Mouse (Mus musculus) hindbrain, embryonic 11.5 days (tissue): ENCODE data around the gene Gm17349. TPM values are rescaled to one million over a fixed set of nuclear protein-coding genes. Genes with fewer than 3 reads are reported as not detected.

Source experiments
- ATAC-seq: fragments of 200-750 bp; cut with Nextera tagmentation; 2 replicates; pipeline ENCODE4 v1.8.0; 2017; ENCODE audit warnings: mild to moderate bottlenecking, moderate TSS enrichment, moderate library complexity; ENCODE audit not compliant: low FRiP score
- DNase-seq: peaks from one replicate; pipeline ENCODE4 v3.0.0-alpha.2; 2015; ENCODE audit warnings: low spot score
- H3K27ac ChIP-seq: fragments of 300-500 bp; sonication (generic); 2 replicates; pipeline ENCODE4 v1.5.1; 2014; ENCODE audit warnings: mild to moderate bottlenecking, low read depth, low read length
- H3K27me3 ChIP-seq: fragments of 300-500 bp; sonication (generic); 2 replicates; pipeline ENCODE4 v1.6.1; 2014; ENCODE audit warnings: mild to moderate bottlenecking, low read length, moderate library complexity, mixed read lengths; ENCODE audit not compliant: control insufficient read depth, insufficient read depth
- H3K36me3 ChIP-seq: fragments of 300-500 bp; sonication (generic); 2 replicates; pipeline ENCODE4 v1.6.1; 2014; ENCODE audit warnings: mild to moderate bottlenecking, low read length, moderate library complexity, mixed read lengths; ENCODE audit not compliant: control insufficient read depth, insufficient read depth
- H3K4me1 ChIP-seq: fragments of 300-500 bp; sonication (generic); replicated peaks from 2 replicates; pipeline ENCODE4 v1.6.1; 2014; ENCODE audit warnings: low read length, mixed read lengths; ENCODE audit not compliant: control insufficient read depth, insufficient read depth
- H3K4me2 ChIP-seq: fragments of 300-500 bp; sonication (generic); replicated peaks from 2 replicates; pipeline ENCODE4 v1.6.1; 2014; ENCODE audit warnings: mild to moderate bottlenecking, low read depth, low read length
- H3K4me3 ChIP-seq: fragments of 300-500 bp; sonication (generic); 2 replicates; pipeline ENCODE4 v1.5.1; 2014; ENCODE audit warnings: low read depth, low read length
- H3K9ac ChIP-seq: fragments of 300-500 bp; sonication (generic); 2 replicates; pipeline ENCODE4 v1.6.1; 2014; ENCODE audit warnings: low read depth, low read length
- H3K9me3 ChIP-seq: fragments of 300-500 bp; sonication (generic); 2 replicates; pipeline ENCODE4 v1.6.1; 2016; ENCODE audit warnings: low read length; ENCODE audit not compliant: control insufficient read depth
- WGBS: fragments of 180-500 bp; shearing (Covaris S2); extraction: QIAGEN DNeasy Blood & Tissue Kit; methylation state at CpG from one replicate; pipeline ENCODE4 v1.1.7; 2014; 5-methylcytosine and 5-hydroxymethylcytosine counted together
- polyA plus RNA-seq: library from polyadenylated mRNA; unstranded; fragments of >200 nt; fragmentation: Nextera tagmentation; extraction: Ambion mirVana; gene quantifications from 2 replicates; pipeline ENCODE4 v1.2.1, GENCODE M21; 2014

Gene Gm17349
- polyA plus RNA-seq, 1 experiment from 2014 or later = not detected

DNA sequence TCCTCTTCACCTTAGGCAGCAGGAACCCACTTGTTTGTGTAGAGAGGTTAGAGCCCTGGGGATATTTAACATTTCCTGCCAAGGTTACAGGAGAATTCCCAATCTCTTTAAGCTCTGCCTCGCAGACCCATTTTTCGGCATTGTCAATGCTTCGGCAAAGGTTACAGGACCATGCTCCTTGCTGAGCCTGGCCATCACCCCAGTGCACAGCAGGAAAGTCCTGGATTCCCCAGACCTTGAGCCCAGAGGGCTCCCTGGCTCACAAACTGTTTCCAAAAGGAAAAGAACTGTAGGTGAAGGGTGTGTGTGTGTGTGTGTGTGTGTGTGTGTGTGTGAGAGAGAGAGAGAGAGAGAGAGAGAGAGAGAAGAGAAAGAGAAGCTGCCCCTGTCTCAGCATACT lies 30.4 kb downstream of the Gm17349 start:
- DNase-seq = no peak
- Histone ChIP-seq H3K4me3 (no peak overlapping the region), H3K4me2 (no peak overlapping the region), H3K4me1 (peaks cover 7% of the 10 kb centered on the region; the same call in 1 of the 2 replicates), H3K27me3 (peaks cover 12% of the 10 kb centered on the region), H3K36me3 (no peaks in the 10 kb centered on the region), H3K9ac (no peak overlapping the region), H3K9me3 (no peaks in the 10 kb centered on the region), H3K27ac (no peak overlapping the region)
- 75% methylated on average over 3 of the region's 3 CpGs for WGBS
- ATAC-seq = no peak

GRCm38 (mm10) chr15:99671783-99672182 lies 33.5 kb downstream of the Gm17349 start:
- ATAC-seq = no peak

GRCm38 (mm10) chr15:99670964-99671670 lies 34.2 kb downstream of the Gm17349 start:
- ATAC-seq (peak; percentile 23; the same call in 1 of the 2 replicates), DNase-seq (no peak)
- no peaks in the 10 kb centered on the region for H3K9me3 ChIP-seq
- 0 out of 2 replicates have a peak, but pooled peaks cover 2% of the 10 kb centered on the region for H3K4me1 ChIP-seq
- peak overlapping the region; percentile 76 for H3K9ac ChIP-seq
- peak overlapping the region; percentile 93 for H3K4me2 ChIP-seq
- H3K27ac ChIP-seq = peak overlapping the region; percentile 56
- WGBS = 11% methylated on average over 8 of the region's 17 CpGs
- H3K4me3 ChIP-seq = peak overlapping the region; percentile 58
- no peaks in the 10 kb centered on the region for H3K36me3 ChIP-seq
- peaks cover 13% of the 10 kb centered on the region for H3K27me3 ChIP-seq

More at GRCm38 (mm10) chr15:99671783-99672182, 33.5 kb downstream of the Gm17349 start:
- no peak for DNase-seq
- Histone ChIP-seq H3K27ac (no peak overlapping the region), H3K4me1 (0 out of 2 replicates have a peak, but pooled peaks cover 2% of the 10 kb centered on the region), H3K27me3 (peaks cover 13% of the 10 kb centered on the region), H3K4me3 (0 out of 2 replicates have a peak overlapping the region, but pooled peaks have one; percentile 58), H3K9ac (no peak overlapping the region), H3K9me3 (no peaks in the 10 kb centered on the region), H3K4me2 (peak overlapping the region; percentile 93), H3K36me3 (no peaks in the 10 kb centered on the region)
- 76% methylated on average over 14 of the region's 14 CpGs for WGBS

DNA sequence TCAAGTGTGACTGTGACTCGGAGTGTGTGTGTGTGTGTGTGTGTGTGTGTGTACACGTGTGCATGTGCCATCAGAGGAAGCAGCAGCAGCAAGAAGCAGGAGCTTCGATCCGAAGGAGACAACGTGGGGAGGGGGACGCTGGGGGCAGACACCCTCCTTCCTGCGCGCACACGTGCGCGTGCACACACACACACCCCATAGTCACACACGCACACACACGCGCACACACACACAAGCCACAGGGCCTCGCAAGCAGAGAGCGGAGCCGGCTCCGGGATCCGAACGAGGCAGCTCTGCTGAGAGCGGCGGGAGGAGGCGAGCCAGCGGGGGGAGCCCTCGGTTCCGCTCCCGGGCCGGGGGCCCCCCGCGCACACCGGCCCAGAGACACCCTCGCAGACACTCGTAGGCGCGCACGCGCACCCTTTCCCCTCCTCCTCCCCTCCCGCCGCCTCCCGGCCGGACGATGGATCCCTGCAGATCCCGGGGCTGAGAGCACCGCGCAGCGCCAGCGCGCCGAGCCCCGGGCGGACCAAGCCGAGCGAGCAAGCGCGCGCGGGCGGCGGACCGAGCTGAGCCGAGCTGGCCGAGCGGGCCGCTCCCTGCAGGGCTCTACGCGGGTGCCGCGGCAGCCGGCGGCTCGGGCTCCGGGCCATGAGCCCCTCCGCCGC lies 35.0 kb downstream of the Gm17349 start, which contains the start of gene Asic1:
TSS of gene Asic1 (plus strand) at position 215 of the 668 bp plus-strand sequence.
- Histone ChIP-seq H3K9ac (peak within 1 kb of the TSS; percentile 76), H3K36me3 (no peaks in the 10 kb centered on the region), H3K4me3 (peak within 1 kb of the TSS; percentile 58), H3K4me1 (0 out of 2 replicates have a peak, but pooled peaks cover 2% of the 10 kb centered on the region), H3K4me2 (peak within 1 kb of the TSS; percentile 93), H3K27ac (peak within 1 kb of the TSS; percentile 56), H3K27me3 (peaks cover 16% of the 10 kb centered on the region), H3K9me3 (no peaks in the 10 kb centered on the region)
- DNase-seq (peak; percentile 78), ATAC-seq (peak; percentile 57)
- WGBS = 0% methylated on average over 71 of the region's 74 CpGs

DNA sequence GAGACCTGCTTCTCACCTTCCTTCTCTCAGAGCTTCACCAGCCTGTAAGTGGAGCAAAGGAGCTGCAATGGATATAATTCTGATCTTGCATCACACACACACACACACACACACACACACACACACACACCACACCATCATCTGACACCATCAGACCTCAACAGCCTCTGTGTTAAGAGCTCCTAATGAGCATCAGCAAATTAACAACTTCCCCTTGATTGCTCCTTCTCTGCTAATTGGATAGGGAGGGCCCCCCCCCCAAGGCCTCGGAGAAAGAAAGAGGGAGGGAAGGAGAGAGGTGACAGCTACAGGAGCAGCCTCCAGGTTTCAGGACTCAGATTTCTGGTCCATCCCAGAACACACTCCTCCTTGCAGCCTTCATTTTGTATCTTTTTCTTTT lies 35.9 kb downstream of the Gm17349 start:
- H3K27me3 ChIP-seq = peaks cover 16% of the 10 kb centered on the region

DNA sequence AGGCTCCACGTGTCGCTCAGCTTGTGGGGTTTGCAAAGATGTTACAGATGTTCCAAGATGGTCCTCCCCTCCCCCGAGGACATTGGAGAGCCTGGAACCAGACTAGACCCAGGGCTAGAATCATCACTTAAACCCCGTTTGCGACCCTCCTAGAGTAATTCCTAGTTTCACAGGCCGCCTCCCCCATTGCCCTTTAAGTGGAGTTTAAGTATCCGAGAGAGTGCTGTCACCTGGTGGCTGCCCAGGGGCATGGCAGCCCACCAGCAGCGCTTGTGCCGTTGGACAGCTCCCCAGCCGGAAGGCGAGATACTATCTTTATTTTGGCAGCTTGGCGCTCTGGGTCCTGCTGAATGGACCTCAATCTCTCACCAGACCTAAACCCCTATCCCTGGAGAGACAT lies 36.4 kb downstream of the Gm17349 start:
- DNase-seq (peak; percentile 85), ATAC-seq (no peak)
- Histone ChIP-seq H3K4me2 (no peak overlapping the region), H3K4me3 (no peak overlapping the region), H3K9ac (no peak overlapping the region), H3K36me3 (no peaks in the 10 kb centered on the region), H3K27ac (no peak overlapping the region), H3K4me1 (peaks cover 9% of the 10 kb centered on the region), H3K27me3 (peaks cover 16% of the 10 kb centered on the region), H3K9me3 (no peaks in the 10 kb centered on the region)
- WGBS = 3% methylated on average over 12 of the region's 12 CpGs

More for the DNA sequence above, 35.9 kb downstream of the Gm17349 start:
- 0% methylated on average over 1 of the region's 1 CpGs for WGBS
- ATAC-seq (no peak), DNase-seq (no peak)
- H3K4me3 ChIP-seq = no peak overlapping the region
- H3K27ac ChIP-seq = no peak overlapping the region
- H3K36me3 ChIP-seq = no peaks in the 10 kb centered on the region
- no peak overlapping the region for H3K9ac ChIP-seq
- H3K4me1 ChIP-seq = peaks cover 4% of the 10 kb centered on the region; the same call in 1 of the 2 replicates
- no peaks in the 10 kb centered on the region for H3K9me3 ChIP-seq
- H3K4me2 ChIP-seq = no peak overlapping the region

GRCm38 (mm10) chr15:99667544-99667943 lies 37.7 kb downstream of the Gm17349 start:
- no peak for ATAC-seq
- Histone ChIP-seq H3K9ac (no peak overlapping the region), H3K4me1 (peaks cover 8% of the 10 kb centered on the region), H3K27ac (no peak overlapping the region), H3K4me2 (no peak overlapping the region), H3K9me3 (no peaks in the 10 kb centered on the region), H3K4me3 (no peak overlapping the region), H3K27me3 (peaks cover 16% of the 10 kb centered on the region), H3K36me3 (no peaks in the 10 kb centered on the region)
- DNase-seq = no peak
- 98% methylated on average over 2 of the region's 2 CpGs for WGBS

GRCm38 (mm10) chr15:99664600-99665451 lies 40.5 kb downstream of the Gm17349 start:
- under 1% methylated on average over 44 of the region's 52 CpGs for WGBS
- Histone ChIP-seq H3K4me1 (peaks cover 8% of the 10 kb centered on the region), H3K36me3 (no peaks in the 10 kb centered on the region)

More at GRCm38 (mm10) chr15:99664600-99665451, 40.5 kb downstream of the Gm17349 start:
- peaks cover 3% of the 10 kb centered on the region; the same call in 1 of the 2 replicates for H3K27me3 ChIP-seq
- peak overlapping the region; percentile 87 for H3K27ac ChIP-seq
- DNase-seq (peak; percentile 77), ATAC-seq (peak; percentile 80)
- H3K4me3 ChIP-seq = peak overlapping the region; percentile 33
- no peaks in the 10 kb centered on the region for H3K9me3 ChIP-seq
- peak overlapping the region; percentile 60 for H3K9ac ChIP-seq
- H3K4me2 ChIP-seq = peak overlapping the region; percentile 78
